Mouse (Mus musculus) neutrophil, adult 5-6 weeks (primary cell): ENCODE results near the gene Kctd17. TPM values are rescaled to one million over a fixed set of nuclear protein-coding genes. Genes with fewer than 3 reads are reported as not detected.
A peak's percentile ranks its signal among the peaks of the same experiment; 100 is the strongest.

Experiments
- ATAC-seq: fragments of 151-379, 151-347 bp; 2 replicates; pipeline ENCODE4 v1.8.0; 2017; ENCODE audit warnings: mild to moderate bottlenecking, moderate TSS enrichment; ENCODE audit not compliant: insufficient number of reproducible peaks, poor library complexity, low FRiP score, severe bottlenecking; ENCODE audit errors: extremely low read depth
- total RNA-seq: library from RNA; stranded (forward); fragments of 200-1000 nt; gene quantifications from 2 replicates; pipeline ENCODE4 v1.2.3, GENCODE M21; 2017

Gene Kctd17
- total RNA-seq, 1 experiment from 2014 or later, result not detected

DNA sequence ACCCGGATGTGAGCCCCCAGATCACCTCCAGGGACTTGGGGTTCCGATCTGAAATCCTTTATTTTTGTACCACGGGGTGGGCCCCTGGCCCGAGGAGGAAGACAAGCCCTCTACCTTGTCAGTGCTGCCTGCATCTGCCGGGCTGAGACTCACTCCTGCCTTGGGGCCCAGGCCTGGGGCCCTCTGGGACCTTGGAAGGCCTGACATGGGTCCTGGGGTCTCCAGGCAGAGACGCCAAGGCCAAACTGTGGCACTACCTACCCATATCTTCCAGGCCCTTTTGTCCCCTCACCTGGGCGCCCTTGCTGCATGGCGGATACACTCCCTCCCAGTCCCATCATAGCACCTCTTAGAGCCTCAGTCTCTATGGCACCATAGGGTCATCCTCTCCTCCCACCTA lies 10.1 kb downstream of the Kctd17 start:
- ATAC-seq, result no peak

DNA sequence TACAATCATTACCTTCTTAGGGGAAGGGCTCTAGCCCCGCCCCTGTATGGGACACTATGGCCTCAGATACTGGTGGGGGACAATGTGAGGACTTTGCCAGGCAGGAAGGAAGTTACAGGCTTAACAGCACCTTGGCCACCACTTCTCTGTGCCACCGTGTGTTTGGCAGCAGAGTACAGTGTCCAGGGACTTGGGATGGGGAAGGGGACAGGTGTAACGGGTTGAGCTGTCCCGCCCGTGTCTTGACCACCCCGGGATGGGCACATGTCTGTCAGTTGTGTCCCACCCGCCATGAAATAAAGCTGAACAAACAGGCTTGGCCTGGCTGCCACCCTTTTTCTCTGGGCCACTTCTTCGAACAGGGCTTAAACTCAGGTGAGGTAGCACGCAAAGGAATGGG lies 10.6 kb downstream of the Kctd17 start:
- no peak for ATAC-seq

DNA sequence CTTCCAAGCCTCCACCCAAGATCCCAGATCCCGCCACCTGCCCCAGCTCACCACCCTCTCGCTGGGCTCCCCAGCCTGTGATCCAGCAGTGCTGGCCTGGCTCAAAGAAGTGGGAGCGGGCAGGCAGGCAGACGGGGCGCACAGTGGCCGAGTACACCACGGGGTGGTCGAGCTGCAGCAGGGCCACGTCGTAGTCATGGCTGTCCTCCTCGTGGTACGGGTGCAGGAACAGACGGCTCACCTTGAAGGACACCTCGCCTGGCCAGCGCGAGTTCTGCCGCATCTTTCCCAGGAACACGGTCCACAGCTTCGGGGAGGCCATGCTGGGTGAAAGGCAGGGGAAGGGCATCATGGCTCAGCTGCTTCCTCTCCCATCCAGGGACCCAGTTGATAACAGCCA lies 13.9 kb downstream of the Kctd17 start:
- no peak for ATAC-seq

DNA sequence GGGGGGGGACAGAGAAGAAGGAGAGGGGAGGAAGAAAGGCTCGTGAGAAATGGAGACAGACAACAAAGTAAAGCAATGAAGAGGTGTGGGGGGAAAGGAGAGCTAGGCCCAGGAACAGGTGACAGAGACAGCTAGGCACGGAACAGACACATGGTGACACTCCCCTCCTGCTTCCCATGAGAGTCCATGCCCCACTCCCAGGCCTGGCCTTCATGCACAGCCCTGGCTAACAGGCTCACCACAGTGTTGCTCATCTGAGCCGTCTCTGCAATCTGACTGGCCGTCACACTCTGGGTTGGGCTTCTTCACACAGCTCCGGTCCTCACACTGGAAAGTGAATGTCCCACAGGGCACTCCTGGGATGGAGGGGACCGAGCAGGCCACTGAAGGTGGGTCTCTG lies 15.5 kb downstream of the Kctd17 start:
- no peak for ATAC-seq

DNA sequence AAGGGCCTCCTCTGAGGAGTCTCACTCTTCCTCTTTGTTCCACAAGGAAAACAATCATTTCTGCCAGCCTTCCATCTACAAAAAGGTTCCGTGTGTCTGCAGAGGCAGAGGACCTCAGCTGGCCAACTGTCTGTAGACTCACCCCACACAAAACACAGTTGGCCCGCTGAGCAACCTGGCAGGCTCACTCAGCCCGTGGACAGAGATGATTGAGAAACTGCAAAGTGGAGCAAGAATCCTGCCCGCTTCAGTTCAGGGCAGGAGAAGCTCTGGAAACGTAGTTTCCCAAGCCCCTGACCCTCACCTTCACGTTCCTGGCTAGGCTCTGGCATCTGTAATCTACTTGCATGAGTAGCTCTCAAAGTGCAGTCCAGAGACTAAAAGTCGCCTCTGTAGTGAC lies 18.8 kb downstream of the Kctd17 start:
- no peak for ATAC-seq

DNA sequence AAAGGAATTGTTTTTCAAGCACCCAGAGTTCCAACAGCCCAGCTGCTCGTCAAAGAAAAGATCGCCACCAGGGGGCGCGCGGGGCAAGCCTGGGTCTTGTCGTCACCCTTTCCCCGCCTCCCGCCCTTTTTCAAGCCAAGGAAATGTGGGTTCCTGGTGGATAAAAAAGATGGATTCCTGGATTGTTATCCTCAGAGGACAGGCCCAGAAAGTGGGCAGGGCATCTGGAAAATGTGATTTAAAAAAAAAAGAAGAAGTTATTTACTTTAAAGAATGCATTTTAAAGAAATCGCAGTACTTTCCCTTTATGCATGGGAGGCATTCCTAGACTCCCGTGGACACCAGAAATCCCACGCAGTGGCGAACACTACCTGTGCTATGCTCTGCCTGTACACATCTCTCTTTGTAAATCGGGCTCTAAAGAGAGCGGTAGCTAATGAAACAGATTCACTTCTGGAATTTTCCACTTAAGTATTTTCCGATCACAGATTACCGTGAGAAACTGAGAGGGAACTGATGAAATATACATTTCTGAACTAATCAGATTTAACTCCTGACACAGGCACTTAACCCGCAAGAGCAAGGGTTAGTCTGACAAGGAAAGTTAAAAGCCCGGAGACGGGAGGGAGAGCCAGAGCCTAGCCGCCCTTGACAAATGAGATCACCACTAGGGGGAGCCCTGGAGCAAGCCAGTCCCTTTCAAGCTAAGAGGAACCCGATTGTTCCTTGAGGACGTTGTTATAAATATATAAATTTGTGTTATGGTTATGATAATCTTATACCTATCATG lies 19.6 kb downstream of the Kctd17 start:
- peak; percentile 59 for ATAC-seq

DNA sequence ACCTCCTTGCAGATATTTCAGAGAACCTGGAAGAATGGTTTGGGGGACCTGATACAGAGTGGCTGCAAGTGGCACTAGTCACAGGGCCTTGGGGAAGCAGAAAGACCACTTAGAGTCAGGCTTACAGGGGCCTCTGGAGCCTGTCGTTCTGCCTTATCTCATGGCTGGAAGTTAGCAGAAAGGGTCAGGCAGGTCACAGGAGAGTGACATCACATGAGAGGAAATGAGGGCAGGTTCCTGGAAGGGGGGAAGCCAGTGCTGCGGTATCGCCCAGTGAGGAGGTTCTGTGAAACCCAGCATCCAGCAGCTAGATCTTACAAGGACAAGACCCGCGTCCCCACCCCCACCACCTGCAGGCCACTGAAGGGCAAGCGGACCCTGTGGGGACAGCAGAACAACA lies 20.8 kb downstream of the Kctd17 start:
- ATAC-seq, result no peak

DNA sequence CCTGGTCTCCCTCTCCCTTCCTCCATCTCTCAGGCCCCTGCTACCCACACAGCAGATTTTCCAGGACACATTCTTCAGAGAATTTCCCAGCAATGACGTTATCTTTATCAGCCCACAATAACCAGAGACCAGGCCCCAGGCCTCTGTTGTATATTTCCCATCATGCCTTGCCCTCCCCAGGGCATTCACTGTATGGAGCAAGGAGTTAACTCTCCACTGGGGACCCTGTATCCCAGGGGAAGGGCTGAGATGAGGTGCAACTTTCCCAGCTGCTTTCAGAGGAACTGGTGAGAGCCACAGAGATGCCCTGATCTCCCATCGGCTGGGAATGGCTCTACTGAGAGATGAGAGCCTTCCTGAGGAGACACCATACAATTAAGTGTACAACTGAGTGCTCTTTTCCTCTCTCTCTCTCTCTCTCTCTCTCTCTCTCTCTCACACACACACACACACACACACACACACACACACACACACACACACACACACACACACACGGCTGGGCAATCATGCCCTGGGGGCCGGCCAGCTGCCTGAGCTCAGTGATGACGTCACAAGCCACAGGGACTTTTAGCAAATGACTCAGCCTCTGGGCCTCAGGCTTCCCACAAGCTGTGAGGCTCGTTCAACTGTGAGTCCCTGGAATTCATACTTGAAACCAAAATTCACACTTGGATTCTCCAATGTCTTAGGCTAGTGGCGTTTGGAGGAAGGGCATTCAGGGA lies 21.5 kb downstream of the Kctd17 start:
- ATAC-seq, result peak; percentile 45

DNA sequence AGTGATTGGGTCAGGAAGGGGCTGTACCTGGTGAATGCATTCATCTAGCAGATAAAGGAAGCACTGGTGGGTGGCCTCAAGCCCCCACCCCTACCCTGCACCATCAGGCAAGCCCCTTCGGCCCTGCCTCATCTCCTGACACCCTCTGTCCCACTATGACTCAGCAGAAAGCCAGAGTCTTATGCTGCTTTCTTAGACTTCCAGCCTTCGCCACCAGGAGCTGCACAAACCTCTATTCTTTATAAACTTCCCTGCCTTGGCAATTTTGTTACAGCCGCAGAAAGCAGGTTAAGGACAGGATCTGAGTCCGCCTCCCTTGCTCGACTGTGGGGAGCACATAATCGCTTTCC lies 22.0 kb downstream of the Kctd17 start:
- no peak for ATAC-seq

DNA sequence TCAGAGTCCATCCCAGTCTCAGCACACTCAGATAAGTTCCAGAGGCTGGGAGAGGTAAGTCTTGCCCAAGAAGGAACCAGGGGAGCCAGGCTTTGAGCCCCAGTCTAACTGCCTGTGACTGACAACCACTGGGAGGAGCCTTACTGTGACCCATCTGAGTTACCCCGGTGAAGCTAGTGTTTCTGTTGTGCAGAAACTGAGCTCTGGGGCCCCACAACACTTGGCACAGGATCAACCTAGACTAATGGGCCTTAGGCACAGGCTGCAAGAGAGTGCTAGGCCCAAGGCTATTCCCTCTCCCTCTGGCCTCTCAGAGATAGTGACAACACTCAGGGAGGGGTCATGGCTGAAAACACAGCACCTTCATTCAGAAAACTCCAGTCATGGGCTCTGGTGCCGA lies 22.8 kb downstream of the Kctd17 start:
- ATAC-seq, result no peak

DNA sequence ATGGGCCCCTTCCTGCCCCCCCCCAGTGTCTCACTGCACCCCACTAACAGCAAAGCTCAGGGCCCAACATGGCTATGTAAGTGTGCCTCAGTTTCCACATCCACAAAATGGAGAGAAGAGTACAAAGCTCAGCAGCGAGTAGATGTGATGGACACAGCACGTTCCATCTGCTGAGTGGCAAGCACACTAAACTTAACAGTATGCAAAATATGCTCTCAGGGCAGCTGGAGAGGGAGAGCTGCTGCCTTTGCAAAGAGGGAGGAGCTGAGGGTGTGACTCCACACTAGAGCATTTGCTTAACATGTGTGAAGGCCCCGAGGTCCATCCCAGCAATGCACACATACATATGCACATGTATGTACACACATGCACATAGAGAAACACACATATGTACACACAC lies 24.6 kb downstream of the Kctd17 start:
- ATAC-seq, result no peak

DNA sequence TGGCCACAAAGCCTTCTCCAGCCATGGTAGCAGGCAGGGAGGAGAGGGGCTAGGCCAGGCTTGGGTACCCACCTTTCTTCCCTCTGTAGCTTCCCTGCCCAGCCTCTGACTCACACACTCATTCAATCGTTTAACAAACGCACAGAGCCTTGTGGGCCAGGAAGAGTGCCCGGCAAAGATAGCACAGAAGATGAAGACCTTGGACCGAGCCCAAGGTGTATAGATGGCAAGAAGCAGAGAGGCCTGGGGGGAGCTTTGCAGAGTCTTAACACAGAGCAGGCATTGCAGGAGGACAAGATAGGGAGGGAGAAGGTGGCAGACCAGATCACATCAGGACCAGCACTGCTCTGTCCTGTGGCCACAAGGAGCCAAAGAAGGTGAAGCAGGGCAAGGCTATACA lies 26.8 kb downstream of the Kctd17 start:
- no peak for ATAC-seq

DNA sequence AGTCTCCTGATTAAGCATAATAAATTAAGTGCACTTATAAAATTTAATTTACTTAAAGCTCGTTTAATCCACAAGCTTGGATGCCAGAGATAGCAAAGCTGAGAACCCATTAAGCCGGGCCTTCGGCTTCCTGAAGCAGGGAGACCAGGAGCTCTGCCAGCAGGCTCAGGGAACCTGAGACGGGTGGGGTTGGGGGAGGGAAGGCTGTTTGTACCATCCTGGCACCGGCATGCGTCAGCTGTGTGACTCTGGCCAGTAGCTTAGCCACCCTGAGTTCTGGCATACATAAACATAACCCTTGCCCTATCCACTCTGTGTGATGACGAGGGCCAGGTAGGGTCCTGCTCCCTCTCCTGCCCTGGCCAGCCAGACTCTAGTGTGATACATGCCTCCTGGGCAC lies 27.7 kb downstream of the Kctd17 start:
- ATAC-seq, result no peak

DNA sequence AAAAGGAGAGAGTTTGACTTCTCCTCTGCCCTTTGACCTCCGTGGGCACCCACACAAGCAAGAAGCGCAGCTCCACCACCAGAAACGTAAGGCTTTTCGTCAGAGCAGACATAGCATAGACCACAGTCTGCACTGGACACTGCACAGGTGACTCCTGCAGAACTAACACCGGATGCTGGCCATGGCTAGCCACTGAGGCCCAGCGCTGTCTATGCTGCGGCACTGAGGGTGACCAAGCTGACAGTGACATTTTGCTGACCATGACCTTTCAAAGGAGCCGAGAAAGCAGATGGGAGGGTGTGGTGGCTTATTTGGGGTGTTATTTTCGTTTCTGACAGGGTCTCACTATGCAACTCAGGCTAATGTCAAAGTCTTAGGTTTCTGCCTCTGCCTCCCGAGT lies 28.8 kb downstream of the Kctd17 start:
- no peak for ATAC-seq

DNA sequence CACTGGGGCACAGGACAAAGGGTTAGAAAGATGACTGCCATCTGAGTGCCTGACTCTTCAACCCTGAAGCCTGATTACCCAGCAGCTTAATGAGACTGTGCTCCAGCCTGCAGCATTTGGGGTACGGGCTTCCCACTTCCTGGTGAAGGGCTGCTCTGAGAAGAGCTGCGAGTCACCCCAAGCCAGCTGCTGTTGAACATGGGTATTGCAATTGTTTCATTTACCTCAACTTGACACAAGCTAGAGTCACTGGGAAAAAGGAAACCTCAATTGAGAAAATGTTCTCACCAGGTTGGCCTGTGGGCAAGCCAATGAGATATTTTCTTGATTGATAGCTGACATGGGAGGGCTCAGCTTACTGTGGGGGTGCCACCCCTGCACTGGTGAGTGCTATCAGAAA lies 34.6 kb downstream of the Kctd17 start:
- ATAC-seq, result peak; percentile 8; the same call in 1 of the 2 replicates

DNA sequence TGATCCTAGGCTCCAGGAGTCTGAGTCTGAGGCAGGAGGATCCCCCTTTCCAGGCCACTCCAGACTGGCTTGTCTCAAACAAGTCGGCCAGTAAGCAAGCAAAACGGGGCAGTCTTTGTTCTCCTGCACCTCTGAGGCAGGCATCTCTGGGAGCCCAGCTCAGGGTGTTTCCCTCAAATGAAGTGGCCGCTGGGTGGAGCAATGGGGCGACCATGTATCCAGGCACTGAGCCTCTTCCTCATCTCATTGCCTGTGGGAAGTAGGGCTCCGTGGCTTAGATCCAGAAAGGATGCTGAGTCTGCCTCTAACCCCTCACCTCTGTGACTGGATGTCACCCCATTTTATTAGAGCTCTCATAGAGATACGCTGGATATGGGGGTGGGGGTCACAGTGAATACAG lies 38.4 kb downstream of the Kctd17 start:
- no peak for ATAC-seq

DNA sequence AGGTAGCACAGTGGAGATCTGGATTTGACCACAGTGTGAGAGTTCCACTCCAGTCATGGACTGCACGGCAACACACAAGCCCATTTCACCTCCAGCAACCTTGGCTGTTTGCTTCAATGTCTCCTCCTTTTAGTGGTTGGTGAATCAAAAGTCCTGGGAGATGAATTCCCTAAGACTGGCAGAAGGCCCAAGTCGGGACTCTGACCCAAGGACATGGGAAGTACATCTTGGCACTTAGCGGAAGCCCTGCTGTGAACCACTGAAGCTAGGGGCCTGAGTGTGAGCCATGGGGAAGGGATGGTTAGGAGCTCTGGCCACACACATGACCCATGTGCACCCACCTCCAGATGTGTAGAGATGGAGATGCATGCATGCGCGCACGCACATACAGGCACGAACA lies 39.2 kb downstream of the Kctd17 start:
- no peak for ATAC-seq

DNA sequence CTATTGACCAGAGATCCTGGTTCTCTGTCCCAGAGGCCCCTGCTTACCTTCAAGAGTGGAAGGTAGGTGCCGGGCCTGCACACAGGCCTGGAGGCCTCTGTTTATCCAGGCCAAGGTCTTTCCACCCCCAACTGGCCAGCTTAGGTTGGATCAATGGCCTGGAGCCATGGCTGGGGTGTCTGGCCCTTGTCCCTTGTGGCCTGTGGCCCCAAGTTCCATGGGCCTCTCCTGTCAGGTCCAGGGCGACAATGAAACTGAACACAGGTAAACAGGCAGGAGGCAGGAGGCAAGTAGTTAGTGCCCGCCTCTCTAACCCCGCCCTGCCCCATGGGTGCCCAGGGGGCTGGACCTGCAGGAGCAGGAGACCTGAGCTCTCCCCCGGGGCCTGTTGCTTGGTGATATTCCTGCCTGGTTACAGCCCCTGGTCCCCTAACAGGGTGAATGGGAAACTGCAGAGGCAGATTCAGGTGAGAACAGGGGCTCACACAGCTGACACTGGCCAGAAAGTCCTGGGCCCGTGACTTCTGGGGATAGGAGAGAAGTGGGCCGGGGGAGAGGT lies 40.1 kb downstream of the Kctd17 start, which contains the start of gene Tmprss6:
TSS of gene Tmprss6 (minus strand) at position 256 of the 559 bp plus-strand sequence.
- no peak for ATAC-seq

DNA sequence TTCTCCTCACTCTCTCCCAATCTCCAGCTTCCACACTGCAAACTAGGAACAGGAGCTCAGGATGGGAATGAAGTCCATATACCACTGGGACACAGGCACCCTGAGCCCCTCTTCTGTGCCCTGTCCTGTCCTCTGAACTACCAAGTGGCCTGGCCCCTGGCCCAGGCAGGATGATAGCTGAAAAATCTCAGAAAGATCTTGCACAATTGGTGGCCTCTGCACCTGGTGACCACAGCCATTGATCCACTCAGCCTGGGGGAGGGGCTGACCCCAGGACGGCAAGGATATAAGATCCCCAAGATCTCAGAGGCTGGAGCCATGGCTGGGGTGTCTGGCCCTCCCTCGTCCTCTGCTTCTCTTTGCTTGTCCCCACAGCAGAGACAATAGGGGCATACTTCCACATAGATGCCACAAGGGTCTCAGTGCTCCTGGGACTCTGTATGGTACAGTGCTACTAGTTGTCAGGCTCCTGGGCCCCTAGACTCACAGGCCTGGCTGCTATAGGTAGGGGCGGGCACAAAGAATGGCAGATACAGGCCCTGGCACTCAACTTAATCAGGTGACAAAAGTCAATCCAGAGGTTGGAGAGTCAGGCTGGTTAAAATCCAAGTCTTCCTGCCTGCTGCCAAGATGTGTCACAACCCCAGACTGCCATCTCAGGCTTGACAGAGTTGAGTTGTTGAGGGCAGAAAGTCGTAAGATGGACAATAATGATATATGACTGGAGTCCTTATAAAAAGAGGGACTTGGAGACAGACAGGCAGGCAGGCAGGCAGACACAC lies 42.3 kb downstream of the Kctd17 start:
- no peak for ATAC-seq

DNA sequence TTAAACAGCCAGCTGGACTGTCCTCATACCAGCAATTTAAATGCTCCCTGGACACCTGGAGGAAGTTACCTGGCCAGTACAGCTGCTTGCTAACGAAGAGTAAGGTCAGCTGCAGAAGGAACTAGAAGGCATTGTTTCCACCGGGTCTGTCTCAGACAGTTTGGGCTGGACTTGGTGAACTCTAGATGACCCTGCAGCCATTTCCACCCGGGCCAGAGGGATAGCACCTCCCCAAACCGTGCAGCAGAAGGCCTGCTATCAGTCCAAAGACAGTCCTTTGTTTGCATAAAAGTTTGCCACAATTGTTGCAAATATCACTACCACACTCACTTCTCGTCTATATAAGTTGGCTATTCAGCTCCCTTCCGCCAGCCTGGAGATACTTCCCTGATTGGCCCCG lies 43.5 kb downstream of the Kctd17 start:
- ATAC-seq, result no peak
